Mouse (Mus musculus) cerebellum, adult 2 months (tissue): ENCODE data around the gene Rnf144b.

Source experiments
- CTCF ChIP-seq: fragments of 200-500 bp; IDR thresholded peaks from 2 replicates; pipeline ENCODE4 v1.5.1; 2011; ENCODE audit warnings: low read depth, mild to moderate bottlenecking, control low read depth, low read length, moderate library complexity, borderline replicate concordance; ENCODE audit not compliant: insufficient read depth
- POLR2A ChIP-seq: fragments of 200-500 bp; IDR thresholded peaks from 2 replicates; pipeline ENCODE4 v1.6.1; 2011; ENCODE audit warnings: low read length, control low read depth, borderline replicate concordance; ENCODE audit not compliant: insufficient read depth

- no peak for TF ChIP-seq CTCF
- no peak for TF ChIP-seq POLR2A
Observed at GRCm38 (mm10) chr13:47134836-47135235, 12.4 kb downstream of the Rnf144b start.
